Mouse (Mus musculus): Measurements from ENCODE around the gene Lhfpl2.

Gene Lhfpl2

DNA sequence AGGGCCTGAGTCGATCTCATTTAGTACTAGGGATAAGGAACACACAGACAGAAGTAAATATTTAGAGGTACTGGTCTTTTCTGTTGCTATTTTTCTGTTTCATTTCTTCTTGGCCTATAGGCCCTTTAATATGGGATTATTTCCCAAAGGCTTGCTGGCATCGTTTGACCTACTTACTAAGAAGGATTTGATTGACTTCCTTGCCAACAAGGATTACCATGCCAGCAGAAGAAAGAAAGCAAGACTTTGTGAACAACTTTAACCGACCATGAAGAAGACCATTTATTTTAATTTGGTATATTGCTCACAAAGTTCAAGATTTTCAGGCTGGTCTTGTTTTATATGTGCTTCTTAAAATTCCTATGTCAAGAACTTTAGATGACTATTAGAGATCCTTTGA lies 42.8 kb downstream of the Lhfpl2 start:
- no peak for DNase-seq

GRCm38 (mm10) chr13:94101020-94101571 lies 43.5 kb downstream of the Lhfpl2 start:
- no peak for DNase-seq

DNA sequence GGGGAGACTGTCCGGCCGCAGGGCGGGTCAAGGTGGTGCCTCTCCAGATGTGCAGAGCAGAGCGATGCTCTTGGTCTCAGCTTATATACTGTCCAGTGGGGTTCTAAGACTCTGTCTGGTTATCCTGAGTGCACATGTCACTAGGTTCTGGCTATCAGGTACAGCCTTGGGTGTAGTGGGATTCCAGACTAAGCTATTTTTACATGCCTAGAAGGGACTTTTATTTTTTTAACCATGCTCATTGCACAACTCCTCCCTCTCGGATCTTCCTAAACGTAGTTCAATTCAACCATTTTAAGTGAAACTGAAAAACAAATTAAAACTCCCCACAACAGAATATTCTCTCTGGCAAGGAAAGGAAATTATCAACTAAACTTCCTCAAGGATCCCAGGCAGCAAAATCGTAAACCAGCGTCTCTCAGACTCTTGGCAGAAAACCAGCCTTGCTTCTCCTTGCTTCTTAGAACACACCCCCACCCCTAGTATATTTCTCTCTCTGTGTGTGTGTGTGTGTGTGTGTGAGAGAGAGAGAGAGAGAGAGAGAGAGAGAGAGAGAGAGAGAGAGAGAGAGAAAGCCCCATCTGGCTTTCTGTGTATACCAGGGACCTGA lies 47.4 kb downstream of the Lhfpl2 start:
- no peak for DNase-seq

- DNase-seq: no peak
These were observed 48.8 kb downstream of the Lhfpl2 start for GRCm38 (mm10) chr13:94106431-94106830.

- no peak for DNase-seq
These were observed 49.4 kb downstream of the Lhfpl2 start for GRCm38 (mm10) chr13:94106983-94107382.

GRCm38 (mm10) chr13:94110556-94110955 lies 53.0 kb downstream of the Lhfpl2 start:
- no peak for DNase-seq

DNA sequence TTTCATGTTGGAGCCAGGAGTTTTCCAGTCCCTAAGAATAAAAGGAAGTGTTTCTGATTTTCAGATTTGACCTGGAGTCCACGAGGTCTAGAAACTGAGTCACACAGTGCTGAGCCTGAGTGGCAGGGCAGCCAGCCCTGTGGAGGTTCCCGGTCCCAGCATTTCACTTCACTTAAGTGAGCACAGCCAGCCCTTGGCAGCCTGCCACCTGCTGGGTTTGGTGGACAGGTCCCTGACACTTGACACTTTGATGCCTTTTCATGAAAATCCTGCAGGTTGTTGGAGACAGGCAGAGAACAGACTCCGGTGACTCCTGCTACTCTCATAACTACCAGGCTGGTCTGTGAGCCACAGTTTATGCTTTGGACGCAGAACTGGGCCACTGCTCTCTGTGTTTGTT lies 57.9 kb downstream of the Lhfpl2 start:
- peak; percentile 9 for DNase-seq

- DNase-seq: no peak
These were observed 59.3 kb downstream of the Lhfpl2 start for GRCm38 (mm10) chr13:94116705-94117410.

DNA sequence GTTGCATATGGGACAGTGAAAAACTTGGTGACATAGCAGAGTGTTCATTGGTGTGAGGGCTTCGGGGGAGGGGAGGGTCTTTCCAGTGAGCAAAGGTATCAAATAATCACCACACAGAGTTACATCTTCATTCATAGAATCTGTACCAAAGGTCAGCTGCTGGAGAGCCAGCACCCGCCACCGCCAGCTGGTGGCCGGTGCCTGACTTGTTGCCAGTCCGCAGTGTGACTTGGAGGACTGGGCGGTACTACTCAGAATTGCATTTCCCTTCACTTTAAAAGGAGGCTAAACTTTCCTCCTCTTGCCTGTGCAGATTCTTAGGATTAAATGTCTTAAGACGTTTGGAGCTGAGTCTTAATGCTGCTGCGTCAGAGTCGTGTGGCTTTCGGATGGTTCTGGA lies 59.9 kb downstream of the Lhfpl2 start:
- no peak for DNase-seq

- DNase-seq: no peak
These were observed 60.5 kb downstream of the Lhfpl2 start for GRCm38 (mm10) chr13:94118091-94118490.

- DNase-seq: no peak
These were observed 61.7 kb downstream of the Lhfpl2 start for GRCm38 (mm10) chr13:94119309-94119708.

GRCm38 (mm10) chr13:94122703-94123592 lies 65.4 kb downstream of the Lhfpl2 start:
- peak; percentile 15 for DNase-seq

- DNase-seq: no peak
These were observed 72.8 kb downstream of the Lhfpl2 start for GRCm38 (mm10) chr13:94130394-94130793.

GRCm38 (mm10) chr13:94131135-94131534 lies 73.5 kb downstream of the Lhfpl2 start:
- no peak for DNase-seq

- DNase-seq: no peak
These were observed 74.8 kb downstream of the Lhfpl2 start for GRCm38 (mm10) chr13:94132187-94132995.

- DNase-seq: no peak
These were observed 77.0 kb downstream of the Lhfpl2 start for GRCm38 (mm10) chr13:94134646-94135045.

GRCm38 (mm10) chr13:94135180-94135579 lies 77.6 kb downstream of the Lhfpl2 start:
- DNase-seq: no peak

DNA sequence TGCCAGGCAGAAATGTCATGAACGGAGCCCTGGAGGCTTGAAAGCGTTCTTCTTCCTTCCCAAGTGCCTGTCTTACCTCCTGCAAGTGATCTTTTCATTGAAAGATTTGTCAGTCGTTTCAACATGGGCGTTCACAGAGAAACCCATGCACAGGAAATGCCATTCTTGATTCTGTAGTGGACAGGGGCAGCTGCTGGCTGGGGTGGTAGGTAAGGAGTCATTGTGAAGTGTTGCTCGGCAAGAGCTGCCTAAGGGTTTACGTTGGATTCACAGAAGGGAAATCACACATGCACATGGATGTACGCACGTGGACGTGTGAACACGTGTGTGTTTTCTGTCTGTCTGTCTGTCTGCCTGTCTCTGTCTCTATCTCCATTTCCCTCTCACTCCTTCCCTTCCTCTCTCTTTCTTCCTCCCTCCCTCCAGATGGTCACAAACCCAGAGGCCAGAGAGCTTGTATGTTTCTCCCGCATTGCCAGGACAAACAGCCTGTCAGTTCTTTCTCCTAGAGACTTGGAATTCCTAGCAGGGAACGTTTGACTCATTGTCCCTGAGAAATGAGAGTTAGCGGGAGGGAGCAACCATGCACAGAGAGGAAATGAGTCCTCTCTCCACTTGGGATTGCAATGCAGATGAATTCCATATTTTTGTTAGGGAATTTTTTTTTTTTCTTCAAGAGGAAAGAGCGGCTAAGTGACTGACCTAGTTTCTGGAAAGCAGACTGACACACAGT lies 82.3 kb downstream of the Lhfpl2 start:
- no peak for DNase-seq

- no peak for DNase-seq
These were observed 82.8 kb downstream of the Lhfpl2 start for GRCm38 (mm10) chr13:94140446-94140845.

DNA sequence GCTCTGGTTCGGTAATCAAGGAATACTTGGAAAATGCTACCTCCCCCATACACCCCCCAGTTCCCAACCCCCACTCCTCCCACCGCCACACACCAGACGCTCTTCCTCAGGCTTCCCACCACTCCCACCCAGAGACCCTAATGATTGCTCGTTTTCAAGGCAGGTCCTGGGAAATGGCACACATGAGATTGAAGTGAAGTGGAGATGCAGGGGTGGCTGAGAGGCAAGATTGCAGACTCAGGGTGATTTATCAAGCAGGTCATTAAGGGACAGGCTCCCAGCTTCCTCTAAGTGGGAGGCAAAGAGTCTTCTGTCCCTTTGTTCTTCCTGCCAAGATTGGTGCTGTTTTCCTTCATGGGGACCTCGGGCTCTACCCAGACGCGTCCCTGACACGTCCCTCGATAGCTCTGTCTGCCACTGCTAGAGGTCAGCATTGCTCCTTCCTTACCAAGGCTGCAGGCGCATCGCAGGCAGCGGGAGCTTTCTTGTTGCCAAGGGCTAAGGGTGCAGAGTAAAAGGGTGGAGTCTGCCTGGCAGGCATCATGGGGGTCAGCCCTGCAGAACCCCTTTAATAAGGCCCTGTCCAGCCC lies 85.6 kb downstream of the Lhfpl2 start:
- DNase-seq: peak; percentile 27

DNA sequence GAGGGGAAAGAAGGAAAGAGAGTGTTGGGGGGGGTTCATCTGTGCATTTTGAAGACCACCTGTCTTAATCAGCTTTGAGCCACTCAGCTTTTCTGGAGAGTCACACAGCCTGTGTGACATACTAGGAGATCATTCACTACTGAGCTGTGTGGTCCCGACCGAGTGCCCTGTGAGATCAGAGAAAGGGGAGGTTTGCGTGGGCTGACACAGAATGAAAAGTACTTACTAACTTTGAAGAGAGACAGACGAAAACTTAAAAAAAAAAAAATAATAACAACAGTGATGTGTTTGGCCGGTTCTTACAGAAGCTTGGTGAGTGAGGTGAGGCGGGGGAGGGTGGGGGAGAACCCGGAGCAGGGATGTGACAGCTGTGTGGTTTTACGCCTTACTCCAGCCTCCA lies 86.9 kb downstream of the Lhfpl2 start:
- no peak for DNase-seq

Data from cerebellum, adult 9-11 months (tissue).